Mouse (Mus musculus) hindbrain, embryonic 11.5 days (tissue): ENCODE measurements at regions not wholly inside any gene's neighbourhood (a gene's known extent, or its start where the extent isn't known, plus 50 kb on each side); places are given as distances from the start of the nearest gene placed in this dataset.
"Not testable (repeated sequence)": the region's sequence is repeated elsewhere in the genome, so short reads cannot be mapped to it uniquely, and the experiment has no call there.

Experiments used
- ATAC-seq: fragments of 200-750 bp; cut with Nextera tagmentation; 2 replicates; pipeline ENCODE4 v1.8.0; 2017; ENCODE audit warnings: mild to moderate bottlenecking, moderate TSS enrichment, moderate library complexity; ENCODE audit not compliant: low FRiP score
- DNase-seq: peaks from one replicate; pipeline ENCODE4 v3.0.0-alpha.2; 2015; ENCODE audit warnings: low spot score
- H3K27ac ChIP-seq: fragments of 300-500 bp; sonication (generic); 2 replicates; pipeline ENCODE4 v1.5.1; 2014; ENCODE audit warnings: mild to moderate bottlenecking, low read depth, low read length
- H3K27me3 ChIP-seq: fragments of 300-500 bp; sonication (generic); 2 replicates; pipeline ENCODE4 v1.6.1; 2014; ENCODE audit warnings: mild to moderate bottlenecking, low read length, moderate library complexity, mixed read lengths; ENCODE audit not compliant: control insufficient read depth, insufficient read depth
- H3K36me3 ChIP-seq: fragments of 300-500 bp; sonication (generic); 2 replicates; pipeline ENCODE4 v1.6.1; 2014; ENCODE audit warnings: mild to moderate bottlenecking, low read length, moderate library complexity, mixed read lengths; ENCODE audit not compliant: control insufficient read depth, insufficient read depth
- H3K4me1 ChIP-seq: fragments of 300-500 bp; sonication (generic); replicated peaks from 2 replicates; pipeline ENCODE4 v1.6.1; 2014; ENCODE audit warnings: low read length, mixed read lengths; ENCODE audit not compliant: control insufficient read depth, insufficient read depth
- H3K4me2 ChIP-seq: fragments of 300-500 bp; sonication (generic); replicated peaks from 2 replicates; pipeline ENCODE4 v1.6.1; 2014; ENCODE audit warnings: mild to moderate bottlenecking, low read depth, low read length
- H3K4me3 ChIP-seq: fragments of 300-500 bp; sonication (generic); 2 replicates; pipeline ENCODE4 v1.5.1; 2014; ENCODE audit warnings: low read depth, low read length
- H3K9ac ChIP-seq: fragments of 300-500 bp; sonication (generic); 2 replicates; pipeline ENCODE4 v1.6.1; 2014; ENCODE audit warnings: low read depth, low read length
- H3K9me3 ChIP-seq: fragments of 300-500 bp; sonication (generic); 2 replicates; pipeline ENCODE4 v1.6.1; 2016; ENCODE audit warnings: low read length; ENCODE audit not compliant: control insufficient read depth
- WGBS: fragments of 180-500 bp; shearing (Covaris S2); extraction: QIAGEN DNeasy Blood & Tissue Kit; methylation state at CpG from one replicate; pipeline ENCODE4 v1.1.7; 2014; 5-methylcytosine and 5-hydroxymethylcytosine counted together

- H3K36me3 ChIP-seq, H3K4me2 ChIP-seq, ATAC-seq, H3K4me1 ChIP-seq, H3K4me3 ChIP-seq, H3K27me3 ChIP-seq, H3K9me3 ChIP-seq, H3K9ac ChIP-seq, H3K27ac ChIP-seq: not testable (repeated sequence)
- peak; percentile 35 for DNase-seq
- 77% methylated on average over 3 of the region's 3 CpGs for WGBS
These were observed 345.9 kb downstream of the Nrcam start for GRCm38 (mm10) chr12:44674541-44674940.

GRCm38 (mm10) chr12:44675003-44675402 is 346.3 kb downstream of the Nrcam start:
- H3K27ac ChIP-seq = no peak overlapping the region
- H3K9ac ChIP-seq = no peak overlapping the region
- no peak overlapping the region for H3K4me2 ChIP-seq
- no peaks in the 10 kb centered on the region for H3K27me3 ChIP-seq
- H3K4me3 ChIP-seq = no peak overlapping the region
- no peaks in the 10 kb centered on the region for H3K4me1 ChIP-seq
- DNase-seq = peak; percentile 16
- no peaks in the 10 kb centered on the region for H3K36me3 ChIP-seq
- ATAC-seq = no peak
- H3K9me3 ChIP-seq = no peaks in the 10 kb centered on the region
